Mouse (Mus musculus): ENCODE data around the gene Irf7. TPM values are rescaled to one million over a fixed set of nuclear protein-coding genes. Genes with fewer than 3 reads are reported as not detected.

Gene Irf7
- 3.0 and 6.5 TPM in 2 replicates for polyA plus RNA-seq (2015; fragmentation: Nextera tagmentation; extraction: Ambion mirVana)

- 8% methylated on average over 25 of the region's 25 CpGs for WGBS
- H3K27me3 ChIP-seq: no peaks in the 10 kb centered on the region
- H3K27ac ChIP-seq: 0 out of 2 replicates have a peak within 1 kb of the TSS, but pooled peaks have one; percentile 9
- H3K9me3 ChIP-seq (replicated peaks): no peaks in the 10 kb centered on the region
- H3K36me3 ChIP-seq: peaks cover 31% of the 10 kb centered on the region
- peak within 1 kb of the TSS; percentile 89 for H3K4me2 ChIP-seq
- peak within 1 kb of the TSS; percentile 71 for H3K4me3 ChIP-seq
- peaks cover 16% of the 10 kb centered on the region for H3K4me1 ChIP-seq (replicated peaks)
- H3K9ac ChIP-seq: peak within 1 kb of the TSS; percentile 69
- ATAC-seq (replicated peaks; ENCODE audit: insufficient number of reproducible peaks, insufficient read depth, low FRiP score, low read depth): peak; percentile 73
These were observed at the start of gene Irf7 for GRCm38 (mm10) chr7:141265739-141266561. Irf7 (minus strand) TSS chr7:141266481.

DNA sequence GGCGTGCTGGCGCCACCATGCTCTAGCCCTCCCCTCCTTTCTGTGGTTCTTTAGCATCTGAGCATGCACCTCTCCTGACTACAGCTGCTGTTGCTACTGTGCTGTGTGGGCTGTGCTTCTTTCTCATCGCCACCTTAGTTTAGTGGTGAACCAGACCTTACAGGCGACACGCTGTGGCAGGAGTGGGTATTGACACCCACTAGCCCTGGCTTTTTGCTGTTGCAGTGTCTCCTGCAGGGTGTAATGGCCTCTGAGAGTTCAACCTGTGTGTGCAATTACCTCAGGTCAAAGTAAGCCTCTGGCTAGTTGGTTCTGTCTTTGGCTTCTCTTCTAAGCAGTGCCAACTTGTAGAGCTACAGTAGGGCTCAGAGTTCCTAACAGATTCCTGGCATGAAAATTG is 49.7 kb upstream of the Irf7 start:
- Histone ChIP-seq H3K27me3 (no peaks in the 10 kb centered on the region), H3K4me2 (no peak overlapping the region), H3K4me3 (no peak overlapping the region), H3K9me3 (replicated peaks) (no peaks in the 10 kb centered on the region), H3K27ac (no peak overlapping the region), H3K36me3 (peaks cover 77% of the 10 kb centered on the region), H3K9ac (no peak overlapping the region), H3K4me1 (replicated peaks) (no peaks in the 10 kb centered on the region)
- ATAC-seq (replicated peaks; ENCODE audit: insufficient number of reproducible peaks, insufficient read depth, low FRiP score, low read depth): peak; percentile 64; the same call in 1 of the 2 replicates
- 71% methylated on average over 5 of the region's 5 CpGs for WGBS

DNA sequence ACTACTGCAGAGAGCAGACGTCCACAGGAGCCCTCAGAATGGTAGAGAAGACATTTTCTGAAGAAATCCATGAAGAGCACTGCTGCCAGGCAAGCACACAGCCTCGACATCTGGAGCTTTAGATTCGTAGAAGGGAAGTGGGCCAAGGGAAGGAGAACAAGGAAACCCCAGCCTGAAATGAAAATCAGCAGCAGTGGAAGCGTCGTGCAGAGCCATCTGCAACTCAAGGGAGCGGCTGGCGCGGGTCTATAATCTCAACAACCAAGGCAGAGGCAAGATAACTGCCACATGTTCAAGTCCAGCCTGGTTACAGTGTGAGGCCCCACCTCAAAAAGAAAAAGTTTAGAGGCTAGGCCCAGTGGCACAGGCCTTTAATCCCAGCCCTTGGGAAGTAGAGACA is 48.8 kb upstream of the Irf7 start:
- H3K4me1 ChIP-seq (replicated peaks): no peaks in the 10 kb centered on the region

GRCm38 (mm10) chr7:141314416-141314815 is 48.1 kb upstream of the Irf7 start:
- Histone ChIP-seq H3K4me1 (replicated peaks) (no peaks in the 10 kb centered on the region), H3K27me3 (no peaks in the 10 kb centered on the region), H3K4me3 (no peak overlapping the region), H3K27ac (no peak overlapping the region), H3K9ac (no peak overlapping the region), H3K4me2 (no peak overlapping the region), H3K9me3 (replicated peaks) (no peaks in the 10 kb centered on the region), H3K36me3 (peaks cover 80% of the 10 kb centered on the region)
- no peak for ATAC-seq (replicated peaks; ENCODE audit: insufficient number of reproducible peaks, insufficient read depth, low FRiP score, low read depth)
- WGBS: 82% methylated on average over 2 of the region's 2 CpGs

More for the DNA sequence above, 48.8 kb upstream of the Irf7 start:
- Histone ChIP-seq H3K9me3 (replicated peaks) (no peaks in the 10 kb centered on the region), H3K4me2 (no peak overlapping the region), H3K27ac (no peak overlapping the region), H3K27me3 (no peaks in the 10 kb centered on the region), H3K4me3 (no peak overlapping the region), H3K9ac (no peak overlapping the region), H3K36me3 (peaks cover 80% of the 10 kb centered on the region)
- no peak for ATAC-seq (replicated peaks; ENCODE audit: insufficient number of reproducible peaks, insufficient read depth, low FRiP score, low read depth)
- WGBS: 80% methylated on average over 8 of the region's 8 CpGs

DNA sequence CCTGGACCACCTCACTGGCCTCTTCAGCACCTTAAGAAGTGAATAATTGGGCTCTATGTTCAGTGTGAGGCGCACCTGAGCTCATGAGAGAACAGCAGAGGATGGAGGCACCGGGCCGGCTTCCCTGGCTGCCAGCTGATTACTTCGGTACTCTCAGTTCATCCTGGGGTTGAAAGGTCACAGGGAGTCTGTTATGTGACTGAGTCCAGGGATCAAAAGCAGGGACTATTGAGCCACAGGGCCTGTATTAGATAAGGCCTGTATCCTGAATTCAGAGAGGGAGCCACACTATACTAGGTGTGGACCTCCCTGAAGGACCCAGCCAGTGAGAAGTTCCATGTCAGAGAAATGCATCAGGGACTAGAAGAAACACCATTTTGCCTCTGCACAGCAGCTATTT is 38.3 kb upstream of the Irf7 start:
- H3K27me3 ChIP-seq: no peaks in the 10 kb centered on the region
- H3K4me1 ChIP-seq (replicated peaks): no peaks in the 10 kb centered on the region
- WGBS: 84% methylated on average over 4 of the region's 4 CpGs
- H3K4me2 ChIP-seq: no peak overlapping the region
- no peak overlapping the region for H3K4me3 ChIP-seq
- no peak for ATAC-seq (replicated peaks; ENCODE audit: insufficient number of reproducible peaks, insufficient read depth, low FRiP score, low read depth)
- H3K27ac ChIP-seq: no peak overlapping the region
- H3K9ac ChIP-seq: no peak overlapping the region
- H3K9me3 ChIP-seq (replicated peaks): no peaks in the 10 kb centered on the region
- H3K36me3 ChIP-seq: peaks cover 81% of the 10 kb centered on the region

DNA sequence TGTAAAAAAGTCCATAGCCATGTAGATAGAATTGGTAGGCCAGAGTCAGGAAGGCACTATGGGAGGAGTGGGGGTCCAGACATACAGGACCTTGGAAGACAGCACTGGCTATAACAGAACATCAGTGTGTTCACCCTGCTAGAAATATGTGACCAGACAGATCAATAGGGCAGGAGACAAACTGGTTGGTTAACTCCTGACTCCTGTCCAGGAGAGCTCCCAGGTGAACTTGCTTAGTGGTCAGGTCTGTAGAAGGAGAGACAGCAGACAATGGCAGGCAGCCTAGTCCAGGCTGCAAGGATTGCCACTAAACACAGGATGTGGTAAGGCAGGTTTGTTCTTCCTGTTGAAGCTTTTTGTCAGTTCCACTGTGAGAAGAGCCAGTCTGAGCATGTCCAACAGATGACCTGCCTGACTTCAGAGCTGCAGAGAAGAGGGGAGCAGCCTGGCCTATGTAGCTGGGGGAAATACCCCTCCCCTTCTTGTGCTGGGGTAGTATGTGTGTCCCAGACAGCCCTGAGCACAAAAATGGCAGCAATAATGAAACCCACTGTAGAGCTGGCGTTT is 36.5 kb upstream of the Irf7 start:
- WGBS: 84% methylated on average over 1 of the region's 1 CpGs
- no peak for ATAC-seq (replicated peaks; ENCODE audit: insufficient number of reproducible peaks, insufficient read depth, low FRiP score, low read depth)
- Histone ChIP-seq H3K4me3 (no peak overlapping the region), H3K4me2 (no peak overlapping the region), H3K27ac (no peak overlapping the region), H3K36me3 (peaks cover 73% of the 10 kb centered on the region), H3K9ac (no peak overlapping the region), H3K27me3 (no peaks in the 10 kb centered on the region), H3K4me1 (replicated peaks) (no peaks in the 10 kb centered on the region), H3K9me3 (replicated peaks) (no peaks in the 10 kb centered on the region)

- H3K27me3 ChIP-seq: no peaks in the 10 kb centered on the region
- no peak overlapping the region for H3K27ac ChIP-seq
- H3K9me3 ChIP-seq (replicated peaks): no peaks in the 10 kb centered on the region
- H3K4me2 ChIP-seq: no peak overlapping the region
- H3K4me1 ChIP-seq (replicated peaks): no peaks in the 10 kb centered on the region
- 95% methylated on average over 9 of the region's 9 CpGs for WGBS
- no peak overlapping the region for H3K4me3 ChIP-seq
- peaks cover 61% of the 10 kb centered on the region for H3K36me3 ChIP-seq
- H3K9ac ChIP-seq: no peak overlapping the region
- no peak for ATAC-seq (replicated peaks; ENCODE audit: insufficient number of reproducible peaks, insufficient read depth, low FRiP score, low read depth)
These were observed 35.1 kb upstream of the Irf7 start for GRCm38 (mm10) chr7:141301386-141301785.

- Histone ChIP-seq H3K9me3 (replicated peaks) (no peaks in the 10 kb centered on the region), H3K9ac (no peak overlapping the region), H3K27ac (no peak overlapping the region), H3K36me3 (peaks cover 43% of the 10 kb centered on the region), H3K4me1 (replicated peaks) (peaks cover 7% of the 10 kb centered on the region), H3K4me2 (no peak overlapping the region), H3K4me3 (no peak overlapping the region), H3K27me3 (peaks cover 19% of the 10 kb centered on the region)
- WGBS: 92% methylated on average over 8 of the region's 8 CpGs
- ATAC-seq (replicated peaks; ENCODE audit: insufficient number of reproducible peaks, insufficient read depth, low FRiP score, low read depth): no peak
These were observed 32.9 kb upstream of the Irf7 start for GRCm38 (mm10) chr7:141299175-141299574.

- peaks cover 30% of the 10 kb centered on the region for H3K27me3 ChIP-seq
- peaks cover 18% of the 10 kb centered on the region for H3K4me1 ChIP-seq (replicated peaks)
- H3K27ac ChIP-seq: no peak overlapping the region
- H3K9ac ChIP-seq: no peak overlapping the region
- H3K4me3 ChIP-seq: no peak overlapping the region
- H3K4me2 ChIP-seq: no peak overlapping the region
- WGBS: 74% methylated on average over 3 of the region's 3 CpGs
- ATAC-seq (replicated peaks; ENCODE audit: insufficient number of reproducible peaks, insufficient read depth, low FRiP score, low read depth): no peak
- H3K36me3 ChIP-seq: peaks cover 35% of the 10 kb centered on the region
- H3K9me3 ChIP-seq (replicated peaks): no peaks in the 10 kb centered on the region
These were observed 31.8 kb upstream of the Irf7 start for GRCm38 (mm10) chr7:141297926-141298650.

GRCm38 (mm10) chr7:141294479-141294878 is 28.2 kb upstream of the Irf7 start:
- H3K4me3 ChIP-seq: peak overlapping the region; percentile 42
- no peaks in the 10 kb centered on the region for H3K9me3 ChIP-seq (replicated peaks)
- H3K4me1 ChIP-seq (replicated peaks): peaks cover 28% of the 10 kb centered on the region
- H3K27me3 ChIP-seq: peaks cover 56% of the 10 kb centered on the region
- H3K9ac ChIP-seq: no peak overlapping the region
- 2% methylated on average over 18 of the region's 22 CpGs for WGBS
- peak overlapping the region; percentile 72 for H3K4me2 ChIP-seq
- no peak overlapping the region for H3K27ac ChIP-seq
- H3K36me3 ChIP-seq: 0 out of 2 replicates have a peak, but pooled peaks cover 3% of the 10 kb centered on the region
- no peak for ATAC-seq (replicated peaks; ENCODE audit: insufficient number of reproducible peaks, insufficient read depth, low FRiP score, low read depth)

DNA sequence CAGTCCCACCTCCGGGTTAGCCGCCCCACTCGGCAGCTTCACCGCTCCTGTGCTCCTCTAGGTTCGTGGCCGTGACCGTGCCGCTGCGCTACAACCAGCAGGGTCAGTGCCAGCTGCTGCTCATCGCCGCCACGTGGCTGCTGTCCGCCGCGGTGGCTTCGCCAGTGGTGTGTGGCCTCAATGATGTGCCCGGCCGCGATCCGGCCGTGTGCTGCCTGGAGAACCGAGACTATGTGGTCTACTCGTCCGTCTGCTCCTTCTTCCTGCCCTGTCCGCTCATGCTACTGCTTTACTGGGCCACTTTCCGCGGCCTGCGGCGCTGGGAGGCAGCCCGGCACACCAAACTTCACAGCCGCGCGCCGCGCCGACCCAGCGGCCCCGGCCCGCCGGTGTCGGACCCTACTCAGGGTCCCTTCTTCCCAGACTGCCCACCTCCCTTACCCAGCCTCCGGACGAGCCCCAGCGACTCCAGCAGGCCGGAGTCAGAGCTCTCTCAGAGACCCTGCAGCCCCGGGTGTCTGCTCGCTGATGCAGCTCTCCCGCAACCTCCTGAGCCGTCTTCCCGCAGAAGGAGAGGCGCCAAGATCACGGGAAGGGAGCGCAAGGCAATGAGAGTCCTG is 27.7 kb upstream of the Irf7 start:
- WGBS: 1% methylated on average over 51 of the region's 53 CpGs
- H3K4me1 ChIP-seq (replicated peaks): peaks cover 28% of the 10 kb centered on the region
- peak overlapping the region; percentile 72 for H3K4me2 ChIP-seq
- H3K27me3 ChIP-seq: peaks cover 56% of the 10 kb centered on the region
- peak overlapping the region; percentile 42 for H3K4me3 ChIP-seq
- H3K9me3 ChIP-seq (replicated peaks): no peaks in the 10 kb centered on the region
- no peaks in the 10 kb centered on the region for H3K36me3 ChIP-seq
- peak overlapping the region; percentile 20 for H3K9ac ChIP-seq
- H3K27ac ChIP-seq: no peak overlapping the region
- 0 out of 2 replicates have a peak, but pooled peaks have one; percentile 27 for ATAC-seq (replicated peaks; ENCODE audit: insufficient number of reproducible peaks, insufficient read depth, low FRiP score, low read depth)
